Mouse (Mus musculus) urinary bladder, postnatal 10 days (tissue): ENCODE results near the gene Cdiptos.

ENCODE experiments used
- DNase-seq: peaks from one replicate; pipeline ENCODE4 v3.0.0; 2022; ENCODE audit warnings: low spot score

Cdiptos gene

GRCm38 (mm10) chr7:126923999-126924398 is 51.9 kb downstream of the Cdiptos start:
- DNase-seq = no peak

DNA sequence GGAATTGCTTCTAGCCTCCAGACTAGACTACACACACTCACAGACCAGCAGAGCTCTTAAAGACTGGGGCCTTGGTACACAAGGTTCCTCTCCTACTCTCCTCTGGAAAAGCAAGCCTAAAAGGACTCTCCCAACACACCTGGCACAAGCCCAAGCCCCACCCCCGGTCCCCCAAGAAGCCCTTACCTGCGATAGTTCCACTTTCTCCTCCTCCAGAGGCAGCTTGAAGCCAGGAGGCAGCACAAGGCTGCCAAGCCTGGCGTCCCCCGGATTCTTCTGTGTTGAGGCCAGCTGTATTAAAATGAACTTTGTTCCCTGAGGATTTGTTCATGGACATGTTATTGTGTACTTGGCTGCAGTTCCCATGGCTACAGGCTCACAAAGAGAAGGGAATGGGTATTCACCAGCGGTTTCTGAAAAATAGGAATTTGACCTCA is 53.3 kb downstream of the Cdiptos start, which contains the start of gene Tmem219:
Gene Tmem219, minus strand, starts transcription at position 294 of the 437 bp plus-strand sequence.
- DNase-seq = no peak
